Mouse (Mus musculus) liver, adult 2 months (tissue): ENCODE data around the gene Secisbp2l. TPM values are rescaled to one million over a fixed set of nuclear protein-coding genes. Genes with fewer than 3 reads are reported as not detected.

Experiments
- DNase-seq: peaks from one replicate; pipeline ENCODE4 v3.0.0-alpha.2; 2011; ENCODE audit warnings: low read depth, low spot score; ENCODE audit errors: extremely low read depth
- H3K27ac ChIP-seq: fragments of 200-500 bp; replicated peaks from 2 replicates; pipeline ENCODE4 v1.5.1; 2012; ENCODE audit warnings: low read depth, mild to moderate bottlenecking, control low read depth, inconsistent platforms, low read length; ENCODE audit not compliant: insufficient read depth
- H3K27me3 ChIP-seq: fragments of 200-500 bp; 2 replicates; pipeline ENCODE4 v1.6.1; 2012; ENCODE audit warnings: mild to moderate bottlenecking, moderate library complexity, low read length, inconsistent platforms; ENCODE audit not compliant: control insufficient read depth, insufficient read depth
- H3K36me3 ChIP-seq: fragments of 200-500 bp; 2 replicates; pipeline ENCODE4 v1.6.1; 2012; ENCODE audit warnings: low read length, inconsistent platforms; ENCODE audit not compliant: control insufficient read depth, insufficient read depth
- H3K4me1 ChIP-seq: fragments of 200-500 bp; 2 replicates; pipeline ENCODE4 v1.6.1; 2011; ENCODE audit warnings: low read length; ENCODE audit not compliant: control insufficient read depth, insufficient read depth
- H3K4me3 ChIP-seq: fragments of 200-500 bp; 2 replicates; pipeline ENCODE4 v1.5.1; 2011; ENCODE audit warnings: low read depth, mild to moderate bottlenecking, control low read depth, low read length, moderate library complexity; ENCODE audit not compliant: insufficient read depth
- H3K79me2 ChIP-seq: fragments of 200-500 bp; 2 replicates; pipeline ENCODE4 v1.6.1; 2012; ENCODE audit warnings: inconsistent platforms, mild to moderate bottlenecking, low read length, moderate library complexity; ENCODE audit not compliant: control insufficient read depth, insufficient read depth
- H3K9ac ChIP-seq: fragments of 200-500 bp; 2 replicates; pipeline ENCODE4 v1.6.1; 2012; ENCODE audit warnings: low read depth, mild to moderate bottlenecking, control low read depth, inconsistent platforms, low read length
- CTCF ChIP-seq: fragments of 200-500 bp; IDR thresholded peaks from 2 replicates; pipeline ENCODE4 v1.5.1; 2011; ENCODE audit warnings: low read depth, low read length, control low read depth
- POLR2A ChIP-seq: fragments of 200-500 bp; IDR thresholded peaks from 2 replicates; pipeline ENCODE4 v1.6.1; 2011; ENCODE audit warnings: low read length, control low read depth; ENCODE audit not compliant: insufficient read depth; ENCODE audit errors: extremely low read depth
- WGBS: fragments of 180-500 bp; shearing (Covaris S2); methylation state at CpG from one replicate; pipeline ENCODE4 v1.1.7; 2018; 5-methylcytosine and 5-hydroxymethylcytosine counted together
- polyA plus RNA-seq: library from polyadenylated mRNA; depleted of rRNA; stranded (reverse); fragments of >200 nt; gene quantifications from 2 replicates; pipeline ENCODE4 v1.2.3, GENCODE M21; 2012
- total RNA-seq: library from RNA; depleted of rRNA; stranded (reverse); fragments of >200 nt; gene quantifications from 2 replicates; pipeline ENCODE4 v1.2.3, GENCODE M21; 2014

Secisbp2l gene
- total and polyA plus RNA-seq, 2 experiments: 8.0 to 26.0 TPM

DNA sequence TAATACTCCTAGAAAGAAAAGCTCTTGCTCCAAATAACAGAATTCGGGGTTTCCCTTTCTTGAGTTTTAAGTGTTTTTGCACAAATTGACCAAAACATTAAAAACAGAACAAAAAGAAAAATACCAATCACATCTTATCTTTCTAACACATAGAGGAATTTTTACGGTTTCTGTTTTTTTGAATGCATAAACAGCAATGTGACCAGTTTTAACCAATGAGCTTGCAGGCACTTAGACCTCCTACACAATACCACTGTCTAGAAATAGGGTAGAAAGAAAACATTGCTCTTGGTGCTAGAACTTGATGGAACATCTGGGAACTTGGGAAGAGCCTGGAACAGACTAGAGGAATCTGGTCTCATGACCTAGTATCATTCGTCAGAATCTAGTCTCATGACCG is 7.6 kb upstream of the Secisbp2l start:
- TF ChIP-seq POLR2A (no peak), CTCF (no peak)
- Histone ChIP-seq H3K27me3 (no peaks in the 10 kb centered on the region), H3K79me2 (no peaks in the 10 kb centered on the region), H3K9ac (no peak overlapping the region), H3K4me3 (no peak overlapping the region), H3K27ac (no peak overlapping the region), H3K36me3 (no peaks in the 10 kb centered on the region), H3K4me1 (peaks cover 11% of the 10 kb centered on the region)
- DNase-seq: no peak
- 96% methylated on average over 4 of the region's 4 CpGs for WGBS

DNA sequence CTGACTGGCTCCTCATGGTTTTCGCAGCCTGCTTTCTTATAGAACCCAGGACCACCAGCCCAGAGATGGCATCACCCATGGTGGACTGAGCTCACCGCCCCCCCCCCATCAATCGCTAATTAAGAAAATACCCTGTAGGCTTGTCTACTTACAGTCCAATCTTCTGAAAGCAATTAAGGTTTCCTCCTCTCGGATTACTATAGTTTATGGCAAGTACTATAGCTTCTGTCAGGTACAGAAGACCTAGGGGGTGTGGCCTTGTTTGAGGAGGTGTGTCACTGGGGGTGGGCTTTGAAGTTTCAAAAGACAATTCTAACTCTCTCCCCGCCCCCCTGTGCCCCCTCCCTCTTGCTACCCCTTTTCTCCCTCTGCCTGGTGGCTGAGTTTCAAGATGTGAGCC is 6.6 kb upstream of the Secisbp2l start:
- Histone ChIP-seq H3K79me2 (no peaks in the 10 kb centered on the region), H3K4me3 (no peak overlapping the region), H3K27me3 (no peaks in the 10 kb centered on the region), H3K36me3 (no peaks in the 10 kb centered on the region), H3K4me1 (peaks cover 11% of the 10 kb centered on the region), H3K27ac (no peak overlapping the region), H3K9ac (no peak overlapping the region)
- no peak for DNase-seq
- TF ChIP-seq CTCF: no peak
- no peak for TF ChIP-seq POLR2A
- WGBS: 93% methylated on average over 5 of the region's 5 CpGs

DNA sequence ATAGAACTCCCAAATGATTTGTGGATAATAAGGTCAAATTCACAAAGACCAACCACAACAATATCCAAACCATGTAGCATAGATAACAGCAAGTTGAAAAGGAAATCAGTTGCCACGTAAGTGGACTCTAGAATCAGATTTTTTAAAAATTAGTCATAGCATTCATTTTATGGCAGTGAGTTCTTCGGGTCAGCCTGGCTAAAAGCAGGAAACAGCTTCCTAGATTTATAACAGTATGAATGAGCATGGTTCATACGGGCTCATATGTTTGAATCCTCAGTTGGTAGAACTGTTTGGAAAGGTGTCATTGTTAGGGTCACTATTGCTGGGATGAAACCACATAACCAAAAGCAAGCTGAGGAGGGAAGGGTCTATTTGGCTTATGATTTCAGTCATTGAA is 6.1 kb upstream of the Secisbp2l start:
- no peak overlapping the region for H3K4me3 ChIP-seq
- DNase-seq: no peak
- 79% methylated on average over 3 of the region's 3 CpGs for WGBS
- no peak overlapping the region for H3K9ac ChIP-seq
- H3K27me3 ChIP-seq: no peaks in the 10 kb centered on the region
- no peaks in the 10 kb centered on the region for H3K36me3 ChIP-seq
- H3K79me2 ChIP-seq: no peaks in the 10 kb centered on the region
- peaks cover 11% of the 10 kb centered on the region for H3K4me1 ChIP-seq
- TF ChIP-seq POLR2A (no peak), CTCF (no peak)
- H3K27ac ChIP-seq: no peak overlapping the region

GRCm38 (mm10) chr2:125788351-125788750 is 5.7 kb upstream of the Secisbp2l start:
- no peak for TF ChIP-seq CTCF
- TF ChIP-seq POLR2A: no peak

GRCm38 (mm10) chr2:125785021-125785420 is 2.4 kb upstream of the Secisbp2l start:
- Histone ChIP-seq H3K79me2 (peaks cover 4% of the 10 kb centered on the region; the same call in 1 of the 2 replicates), H3K9ac (no peak overlapping the region), H3K27ac (no peak overlapping the region), H3K27me3 (no peaks in the 10 kb centered on the region), H3K36me3 (no peaks in the 10 kb centered on the region), H3K4me3 (no peak overlapping the region), H3K4me1 (peaks cover 9% of the 10 kb centered on the region; the same call in 1 of the 2 replicates)
- no peak for DNase-seq
- no peak for TF ChIP-seq CTCF
- no peak for TF ChIP-seq POLR2A
- WGBS: 86% methylated on average over 4 of the region's 4 CpGs

More at GRCm38 (mm10) chr2:125788351-125788750, 5.7 kb upstream of the Secisbp2l start:
- H3K27me3 ChIP-seq: no peaks in the 10 kb centered on the region
- no peak overlapping the region for H3K9ac ChIP-seq
- H3K4me3 ChIP-seq: no peak overlapping the region
- no peaks in the 10 kb centered on the region for H3K79me2 ChIP-seq
- peaks cover 11% of the 10 kb centered on the region for H3K4me1 ChIP-seq
- H3K36me3 ChIP-seq: no peaks in the 10 kb centered on the region
- H3K27ac ChIP-seq: no peak overlapping the region
- no peak for DNase-seq

DNA sequence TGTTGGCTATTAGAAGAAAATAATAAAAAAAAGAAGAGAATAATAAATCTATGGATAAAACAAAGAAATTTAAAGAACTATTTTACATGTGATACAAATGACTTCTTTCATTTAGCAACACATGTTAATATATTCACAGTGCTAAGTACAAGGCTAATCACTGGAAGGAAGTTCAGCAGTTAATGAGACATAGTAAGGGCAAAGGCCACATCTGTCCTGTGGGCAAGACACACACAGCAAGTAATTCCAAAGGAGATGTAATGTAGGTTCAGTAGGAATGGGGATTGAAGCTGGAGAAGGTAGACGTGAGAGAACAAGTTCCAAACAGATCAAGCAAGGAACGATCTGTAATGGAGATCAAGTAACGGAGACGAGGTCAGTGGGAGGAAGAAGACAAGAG is 1.7 kb upstream of the Secisbp2l start:
- peaks cover 9% of the 10 kb centered on the region; the same call in 1 of the 2 replicates for H3K4me1 ChIP-seq
- peaks cover 9% of the 10 kb centered on the region; the same call in 1 of the 2 replicates for H3K79me2 ChIP-seq
- WGBS: 87% methylated on average over 4 of the region's 4 CpGs
- DNase-seq: no peak
- H3K4me3 ChIP-seq: no peak overlapping the region
- H3K27ac ChIP-seq: no peak overlapping the region
- no peaks in the 10 kb centered on the region for H3K27me3 ChIP-seq
- no peak overlapping the region for H3K9ac ChIP-seq
- TF ChIP-seq CTCF (no peak), POLR2A (no peak)
- H3K36me3 ChIP-seq: peaks cover 3% of the 10 kb centered on the region
